Mouse (Mus musculus) thymus, adult 2 months (tissue): ENCODE data around the gene Phactr2. TPM values are rescaled to one million over a fixed set of nuclear protein-coding genes. Genes with fewer than 3 reads are reported as not detected.

ENCODE experiments used
- DNase-seq: peaks from one replicate; pipeline ENCODE4 v3.0.0; 2021
- H3K27ac ChIP-seq: fragments of 200-500 bp; 2 replicates; pipeline ENCODE4 v1.5.1; 2012; ENCODE audit warnings: low read length, control low read depth; ENCODE audit not compliant: control insufficient read depth, insufficient read depth
- H3K27me3 ChIP-seq: fragments of 200-500 bp; 2 replicates; pipeline ENCODE4 v1.6.1; 2012; ENCODE audit warnings: mild to moderate bottlenecking, low read length, moderate library complexity, mixed read lengths; ENCODE audit not compliant: control insufficient read depth, insufficient read depth
- H3K36me3 ChIP-seq: fragments of 200-500 bp; 2 replicates; pipeline ENCODE4 v1.6.1; 2012; ENCODE audit warnings: mild to moderate bottlenecking, low read length, moderate library complexity; ENCODE audit not compliant: control insufficient read depth, insufficient read depth
- H3K4me1 ChIP-seq: fragments of 200-500 bp; replicated peaks from 2 replicates; pipeline ENCODE4 v1.6.1; 2012; ENCODE audit warnings: low read length; ENCODE audit not compliant: control insufficient read depth, insufficient read depth
- H3K4me3 ChIP-seq: fragments of 200-500 bp; 2 replicates; pipeline ENCODE4 v1.5.1; 2012; ENCODE audit warnings: mild to moderate bottlenecking, low read length, control low read depth, moderate library complexity; ENCODE audit not compliant: control insufficient read depth, insufficient read depth
- CTCF ChIP-seq: fragments of 200-500 bp; IDR thresholded peaks from 2 replicates; pipeline ENCODE4 v1.5.1; 2012; ENCODE audit warnings: mild to moderate bottlenecking, control low read depth, low read length, moderate library complexity, borderline replicate concordance; ENCODE audit not compliant: control insufficient read depth, poor library complexity, insufficient read depth; ENCODE audit errors: extremely low read depth
- POLR2A ChIP-seq: fragments of 200-500 bp; IDR thresholded peaks from 2 replicates; pipeline ENCODE4 v1.6.1; 2012; ENCODE audit warnings: mild to moderate bottlenecking, low read length, control low read depth, moderate library complexity; ENCODE audit not compliant: control insufficient read depth, poor library complexity, insufficient read depth; ENCODE audit errors: extremely low read depth
- WGBS: fragments of 180-500 bp; shearing (Covaris S2); methylation state at CpG from one replicate; pipeline ENCODE4 v1.1.7; 2018; 5-methylcytosine and 5-hydroxymethylcytosine counted together
- polyA plus RNA-seq: library from polyadenylated mRNA; depleted of rRNA; stranded (reverse); fragments of >200 nt; gene quantifications from 2 replicates; pipeline ENCODE4 v1.2.3, GENCODE M21; 2012; rRNA removed

The Phactr2 gene
- polyA plus RNA-seq, 1 experiment, result 3.7 TPM

DNA sequence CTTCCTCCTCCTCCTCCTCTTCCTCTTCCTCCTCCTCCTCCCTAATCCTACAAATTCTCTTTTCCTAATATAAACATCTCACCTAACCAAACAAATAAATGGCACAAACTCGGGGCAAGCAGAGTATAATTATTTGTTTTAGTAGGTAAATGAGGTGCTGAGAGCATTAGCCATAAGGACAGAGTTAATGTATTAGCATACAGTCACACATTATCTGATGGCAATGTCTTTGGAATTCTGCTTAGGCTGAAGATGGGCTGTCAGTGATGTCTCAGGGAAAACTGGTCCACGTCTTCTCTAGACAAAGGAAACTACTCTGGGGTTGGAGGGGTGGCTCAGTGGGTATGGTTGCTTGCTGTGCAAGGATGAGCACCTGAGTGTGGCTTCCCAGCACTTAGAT is 302.8 kb downstream of the Phactr2 start:
- WGBS, result 59% methylated on average over 2 of the region's 2 CpGs
- H3K27me3 ChIP-seq, result no peaks in the 10 kb centered on the region
- TF ChIP-seq CTCF (no peak), POLR2A (no peak)
- no peaks in the 10 kb centered on the region for H3K36me3 ChIP-seq
- no peak overlapping the region for H3K27ac ChIP-seq
- H3K4me3 ChIP-seq, result no peak overlapping the region
- DNase-seq, result no peak
- peaks cover 12% of the 10 kb centered on the region for H3K4me1 ChIP-seq

DNA sequence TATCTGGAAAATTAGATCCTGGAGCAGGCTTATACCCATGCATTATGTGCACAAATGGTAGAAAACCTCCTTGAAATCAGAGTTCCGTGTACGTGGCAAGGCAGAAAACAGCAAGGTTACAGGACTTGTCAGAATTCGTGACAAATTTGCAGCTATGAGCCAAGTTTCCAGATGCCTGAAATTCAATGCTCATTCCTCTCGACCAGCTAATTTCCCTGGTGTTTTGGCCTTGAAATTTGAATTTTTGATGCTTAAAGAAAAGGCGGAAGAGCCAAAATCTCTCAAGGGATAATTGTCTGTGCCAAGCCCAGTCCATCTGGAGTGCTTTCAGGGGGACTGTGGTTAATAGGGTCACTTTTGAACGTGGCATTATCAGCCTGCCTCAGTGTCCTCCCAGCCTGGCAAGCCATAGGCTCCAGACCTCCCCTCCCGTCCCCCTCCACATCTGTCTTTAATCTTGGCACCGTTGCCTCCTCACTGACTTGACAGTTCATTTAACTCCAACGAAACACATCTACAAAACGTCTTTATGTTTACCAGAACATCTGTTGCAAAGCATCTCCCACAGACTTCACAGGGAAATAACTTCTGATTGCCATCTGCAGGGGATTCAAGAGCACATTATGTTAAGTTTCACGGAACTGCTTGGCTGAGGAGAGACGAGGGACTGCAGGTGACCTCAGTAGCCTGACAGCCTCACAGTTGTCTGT is 303.3 kb downstream of the Phactr2 start:
- Histone ChIP-seq H3K4me3 (no peak overlapping the region), H3K36me3 (no peaks in the 10 kb centered on the region), H3K27ac (no peak overlapping the region), H3K27me3 (no peaks in the 10 kb centered on the region), H3K4me1 (peaks cover 12% of the 10 kb centered on the region)
- TF ChIP-seq POLR2A, result no peak
- no peak for TF ChIP-seq CTCF
- 40% methylated on average over 12 of the region's 12 CpGs for WGBS
- no peak for DNase-seq

DNA sequence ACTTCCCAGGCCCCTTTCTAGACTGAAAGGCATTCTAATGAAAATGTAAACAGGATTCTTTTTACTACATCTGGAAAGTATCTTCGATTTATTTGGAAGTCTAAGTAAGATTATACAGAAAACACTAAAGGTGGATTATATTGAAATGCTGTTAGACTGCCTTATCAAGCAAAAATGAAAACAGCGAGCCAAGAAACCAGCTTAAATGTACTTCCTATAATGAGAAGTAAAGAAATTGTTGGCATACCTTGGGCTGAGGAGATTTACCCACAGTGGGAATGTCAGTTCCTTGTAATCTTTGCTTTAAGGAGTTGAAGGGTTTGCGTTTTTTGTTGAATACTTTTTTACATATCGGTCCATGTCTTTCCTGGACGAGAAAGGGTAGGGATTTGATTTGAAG is 305.8 kb downstream of the Phactr2 start:
- H3K27ac ChIP-seq, result no peak overlapping the region
- no peaks in the 10 kb centered on the region for H3K27me3 ChIP-seq
- H3K36me3 ChIP-seq, result no peaks in the 10 kb centered on the region
- DNase-seq, result no peak
- peaks cover 12% of the 10 kb centered on the region for H3K4me1 ChIP-seq
- WGBS, result 97% methylated on average over 5 of the region's 5 CpGs
- TF ChIP-seq POLR2A (no peak), CTCF (no peak)
- H3K4me3 ChIP-seq, result no peak overlapping the region

DNA sequence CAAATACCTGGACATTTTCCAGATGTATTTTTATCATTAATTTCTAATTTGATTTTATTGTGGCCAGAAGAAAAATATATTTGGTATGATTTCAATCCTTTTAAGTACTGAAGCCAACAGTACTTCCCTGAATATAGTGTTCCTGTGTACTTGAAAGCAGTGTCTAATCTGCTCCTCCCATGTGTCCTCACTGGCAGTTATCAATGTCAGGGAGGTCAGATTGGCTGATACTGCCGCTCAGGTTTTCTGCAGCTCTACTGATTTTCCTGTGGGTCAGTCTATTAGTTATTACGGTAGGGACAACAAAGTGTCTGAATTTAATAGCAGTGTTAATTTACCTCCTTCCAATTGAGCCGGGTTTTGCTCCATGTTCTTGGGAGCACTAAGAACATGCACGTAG is 312.2 kb downstream of the Phactr2 start:
- no peak for TF ChIP-seq CTCF
- no peak for TF ChIP-seq POLR2A
- Histone ChIP-seq H3K27me3 (no peaks in the 10 kb centered on the region), H3K4me1 (no peaks in the 10 kb centered on the region), H3K4me3 (no peak overlapping the region), H3K27ac (no peak overlapping the region), H3K36me3 (no peaks in the 10 kb centered on the region)
- 96% methylated on average over 4 of the region's 4 CpGs for WGBS
- no peak for DNase-seq

DNA sequence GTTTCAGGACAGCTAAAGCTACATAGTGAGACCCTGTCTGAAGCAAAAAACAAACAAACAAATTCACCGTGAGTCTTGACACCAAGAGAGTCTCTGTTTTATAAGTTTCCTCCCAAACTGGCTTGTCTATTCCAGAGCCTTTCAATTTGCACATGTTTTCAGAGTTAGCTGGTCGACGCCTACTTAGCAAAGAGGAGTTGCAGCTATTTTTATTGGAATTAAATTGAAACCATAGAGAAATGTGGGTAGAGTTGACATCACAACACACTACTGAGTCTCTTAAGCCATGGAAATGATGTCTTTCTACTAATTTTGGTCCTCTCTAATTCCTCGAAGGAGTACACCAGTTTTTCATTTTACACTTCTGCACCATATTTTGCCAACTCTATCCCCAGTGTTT is 313.3 kb downstream of the Phactr2 start:
- no peaks in the 10 kb centered on the region for H3K36me3 ChIP-seq
- H3K4me1 ChIP-seq, result no peaks in the 10 kb centered on the region
- TF ChIP-seq POLR2A, result no peak
- 95% methylated on average over 4 of the region's 4 CpGs for WGBS
- no peak for DNase-seq
- no peak overlapping the region for H3K27ac ChIP-seq
- H3K4me3 ChIP-seq, result no peak overlapping the region
- H3K27me3 ChIP-seq, result no peaks in the 10 kb centered on the region

Other genes with a start within 250 kb of the Phactr2 start
- 10.3 and 12.1 TPM in 2 replicates for gene Fuca2, start 25.1 kb upstream of the Phactr2 start, polyA plus RNA-seq
- 6.1 and 7.8 TPM in 2 replicates for gene Adat2, start 78.5 kb upstream of the Phactr2 start, polyA plus RNA-seq
- gene Pex3, start 78.7 kb upstream of the Phactr2 start, polyA plus RNA-seq, result 7.3 and 9.1 TPM in 2 replicates